Mouse (Mus musculus) C2C12 (cell line): ENCODE measurements around the gene Gm49393. TPM values are rescaled to one million over a fixed set of nuclear protein-coding genes. Genes with fewer than 3 reads are reported as not detected.

Experiments
- H3K27me3 ChIP-seq: one replicate; pipeline ENCODE4 v1.6.1; 2011; ENCODE audit not compliant: control insufficient read depth, insufficient read depth, insufficient read length
- H3K36me3 ChIP-seq: one replicate; pipeline ENCODE4 v1.6.1; 2011; ENCODE audit not compliant: control insufficient read depth, insufficient read depth
- H3K4me3 ChIP-seq: one replicate; pipeline ENCODE4 v1.5.1; 2011; ENCODE audit warnings: mild to moderate bottlenecking, control low read depth; ENCODE audit not compliant: poor library complexity, insufficient read depth, severe bottlenecking
- H3K79me2 ChIP-seq: one replicate; pipeline ENCODE4 v1.6.1; 2011; ENCODE audit not compliant: control insufficient read depth, insufficient read depth
- H3K79me3 ChIP-seq: one replicate; pipeline ENCODE4 v1.6.1; 2011; ENCODE audit warnings: low read depth, control low read depth
- H3ac ChIP-seq: one replicate; pipeline ENCODE3; 2011; ENCODE audit warnings: low read depth; ENCODE audit not compliant: control insufficient read depth, insufficient read length
- CEBPB ChIP-seq: IDR thresholded peaks from one replicate; pipeline ENCODE4 v1.6.1; 2011; ENCODE audit warnings: low read depth, mild to moderate bottlenecking, control low read depth, moderate library complexity
- CTCF ChIP-seq: IDR thresholded peaks from one replicate; pipeline ENCODE4 v1.5.1; 2011; ENCODE audit not compliant: control insufficient read depth, insufficient read depth, insufficient read length
- FOSL1 ChIP-seq: IDR thresholded peaks from one replicate; pipeline ENCODE4 v1.8.0; 2011; ENCODE audit warnings: mild to moderate bottlenecking, low read length; ENCODE audit not compliant: poor library complexity, insufficient read depth, severe bottlenecking
- MAX ChIP-seq: IDR thresholded peaks from one replicate; pipeline ENCODE4 v1.6.1; 2011; ENCODE audit warnings: mild to moderate bottlenecking, control low read depth
- MYOD1 ChIP-seq: IDR thresholded peaks from one replicate; pipeline ENCODE4 v1.6.1; 2011; ENCODE audit warnings: low read depth; ENCODE audit not compliant: control insufficient read depth, insufficient read length
- MYOG ChIP-seq: IDR thresholded peaks from one replicate; pipeline ENCODE4 v1.6.1; 2011; ENCODE audit not compliant: control insufficient read depth, insufficient read length; ENCODE audit errors: extremely low read depth
- USF1 ChIP-seq: IDR thresholded peaks from one replicate; pipeline ENCODE4 v1.6.1; 2011; ENCODE audit warnings: low read depth, mild to moderate bottlenecking, control low read depth, moderate library complexity
- polyA plus RNA-seq: library from polyadenylated mRNA; unstranded; fragments of >200 nt; fragmentation: generic; extraction: Trizol; gene quantifications from one replicate; pipeline ENCODE4 v1.2.1, GENCODE M21; 2012; ENCODE audit warnings: missing spikeins

Gene Gm49393
- polyA plus RNA-seq, 1 experiment = not detected

GRCm38 (mm10) chr13:60813722-60814121, 121.7 kb downstream of the Gm49393 start:
- no peak overlapping the region for H3ac ChIP-seq
- no peaks in the 10 kb centered on the region for H3K79me2 ChIP-seq
- no peak overlapping the region for H3K4me3 ChIP-seq
- H3K27me3 ChIP-seq = no peaks in the 10 kb centered on the region
- no peaks in the 10 kb centered on the region for H3K79me3 ChIP-seq
- TF ChIP-seq MYOD1 = no peak
- no peak for TF ChIP-seq FOSL1
- TF ChIP-seq CEBPB = no peak
- no peak for TF ChIP-seq USF1
- no peak for TF ChIP-seq MAX
- no peak for TF ChIP-seq MYOG
- TF ChIP-seq CTCF = no peak
- H3K36me3 ChIP-seq = no peaks in the 10 kb centered on the region

GRCm38 (mm10) chr13:60812768-60813167, 122.6 kb downstream of the Gm49393 start:
- Histone ChIP-seq H3K36me3 (no peaks in the 10 kb centered on the region), H3K27me3 (no peaks in the 10 kb centered on the region), H3K4me3 (no peak overlapping the region), H3K79me2 (no peaks in the 10 kb centered on the region), H3ac (no peak overlapping the region), H3K79me3 (no peaks in the 10 kb centered on the region)
- TF ChIP-seq FOSL1 = no peak
- TF ChIP-seq MAX = no peak
- TF ChIP-seq CEBPB = no peak
- TF ChIP-seq CTCF = no peak
- no peak for TF ChIP-seq MYOG
- no peak for TF ChIP-seq USF1
- no peak for TF ChIP-seq MYOD1

GRCm38 (mm10) chr13:60809690-60810089, 125.7 kb downstream of the Gm49393 start:
- Histone ChIP-seq H3ac (no peak overlapping the region), H3K27me3 (no peaks in the 10 kb centered on the region), H3K4me3 (no peak overlapping the region), H3K79me2 (no peaks in the 10 kb centered on the region), H3K79me3 (no peaks in the 10 kb centered on the region), H3K36me3 (no peaks in the 10 kb centered on the region)
- TF ChIP-seq MAX (no peak), USF1 (no peak), CTCF (no peak), CEBPB (no peak), FOSL1 (no peak), MYOD1 (no peak), MYOG (no peak)

Other genes starting within 250 kb of the Gm49393 start
- not detected for gene BC051665, start 149.2 kb downstream of the Gm49393 start, polyA plus RNA-seq
- not detected for gene Ctsll3, start 132.7 kb downstream of the Gm49393 start, polyA plus RNA-seq
- 0.11 TPM for gene 4930486L24Rik, start 71.1 kb downstream of the Gm49393 start, polyA plus RNA-seq
- 0.08 TPM for gene Gm49392, start 38.7 kb downstream of the Gm49393 start, polyA plus RNA-seq
- gene Ctla2b, start 38.1 kb downstream of the Gm49393 start, polyA plus RNA-seq = 0.57 TPM
- not detected for gene Tpbpb, start 30.7 kb downstream of the Gm49393 start, polyA plus RNA-seq
- gene Gm49391, start 981 bp upstream of the Gm49393 start, polyA plus RNA-seq = 0.21 TPM
- 1.6 TPM for gene Ctla2a, start 1.0 kb upstream of the Gm49393 start, polyA plus RNA-seq
- not detected for gene Tpbpa, start 6.4 kb upstream of the Gm49393 start, polyA plus RNA-seq
- not detected for gene Ctsj, start 70.4 kb upstream of the Gm49393 start, polyA plus RNA-seq
- not detected for gene Ctsq, start 105.0 kb upstream of the Gm49393 start, polyA plus RNA-seq
- gene Ctsr, start 228.7 kb upstream of the Gm49393 start, polyA plus RNA-seq = not detected